Mouse (Mus musculus): Measurements from ENCODE around the gene 4921504E06Rik. TPM values are rescaled to one million over a fixed set of nuclear protein-coding genes. Genes with fewer than 3 reads are reported as not detected.
A peak's percentile ranks its signal among the peaks of the same experiment; 100 is the strongest.

Gene 4921504E06Rik
- total and polyA plus RNA-seq, 3 experiments, result not detected

- DNase-seq (ENCODE audit: low read depth, low spot score), result peak; percentile 67
- Histone ChIP-seq H3K27ac (ENCODE audit: control insufficient read depth, low read depth, low read length) (no peak overlapping the region), H3K36me3 (ENCODE audit: control insufficient read depth in 1 of 2, insufficient read depth in 2 of 2, low read length in 2 of 2) (no peaks in the 10 kb centered on the region), H3K4me3 (ENCODE audit: control insufficient read depth in 1 of 2, insufficient read depth in 1 of 2, low read depth in 2 of 2, low read length in 2 of 2) (no peak overlapping the region), H3K79me2 (ENCODE audit: control insufficient read depth, insufficient read depth, low read length, poor library complexity) (no peaks in the 10 kb centered on the region), H3K9ac (ENCODE audit: control insufficient read depth, low read depth, low read length, poor library complexity, severe bottlenecking) (no peak overlapping the region), H3K27me3 (ENCODE audit: control insufficient read depth in 1 of 2, insufficient read depth in 2 of 2, low read length in 2 of 2) (peaks cover 0 to 3% of the 10 kb centered on the region in 2 experiments; a peak in 2 of 4 replicates), H3K4me1 (ENCODE audit: control insufficient read depth in 1 of 2, insufficient read depth in 2 of 2, low read length in 2 of 2) (no peaks in the 10 kb centered on the region), H3K9me3 (replicated peaks; ENCODE audit: insufficient read depth, low read length) (no peaks in the 10 kb centered on the region)
- TF ChIP-seq SMC3 (IDR thresholded peaks at IDR 0.05; ENCODE audit: low read depth, low read length) (peak; percentile 59), GABPA (IDR thresholded peaks at IDR 0.05; ENCODE audit: low read depth, low read length) (no peak), RAD21 (IDR thresholded peaks at IDR 0.05; ENCODE audit: low read depth, low read length) (peak; percentile 61), ZC3H11A (IDR thresholded peaks at IDR 0.05; ENCODE audit: low read depth, low read length) (peak; percentile 41; the same call in 1 of the 2 replicates), POLR2A (IDR thresholded peaks at IDR 0.05; ENCODE audit: control insufficient read depth in 1 of 2, insufficient read depth in 1 of 2, low read depth in 1 of 2, low read length in 2 of 2, poor library complexity in 1 of 2) (no peak), CTCF (IDR thresholded peaks at IDR 0.05 in 2 of 3, conservative IDR thresholded peaks at IDR 0.05 in 1 of 3; ENCODE audit: control insufficient read depth in 1 of 3, insufficient read depth in 1 of 3, low read depth in 2 of 3, low read length in 3 of 3, poor library complexity in 1 of 3, severe bottlenecking in 1 of 3) (peak; percentile 45 to 69 (median 63))
Observed at GRCm38 (mm10) chr2:19528797-19529196, 24.9 kb downstream of the 4921504E06Rik start.

GRCm38 (mm10) chr2:19524071-19524470 is 29.6 kb downstream of the 4921504E06Rik start:
- H3K9ac ChIP-seq (ENCODE audit: control insufficient read depth, low read depth, low read length, poor library complexity, severe bottlenecking), result no peak overlapping the region
- peaks cover 0 to 3% of the 10 kb centered on the region in 2 experiments; a peak in 2 of 4 replicates for H3K27me3 ChIP-seq (ENCODE audit: control insufficient read depth in 1 of 2, insufficient read depth in 2 of 2, low read length in 2 of 2)
- H3K4me3 ChIP-seq (ENCODE audit: control insufficient read depth in 1 of 2, insufficient read depth in 1 of 2, low read depth in 2 of 2, low read length in 2 of 2), result no peak overlapping the region
- no peak overlapping the region for H3K27ac ChIP-seq (ENCODE audit: control insufficient read depth, low read depth, low read length)
- no peak for DNase-seq (ENCODE audit: low read depth, low spot score)
- TF ChIP-seq MYB (IDR thresholded peaks at IDR 0.05; ENCODE audit: low read depth, low read length), result no peak
- TF ChIP-seq ETS1 (IDR thresholded peaks at IDR 0.05; ENCODE audit: low read depth, low read length), result no peak
- no peak for TF ChIP-seq POLR2AphosphoS5 (IDR thresholded peaks at IDR 0.05; ENCODE audit: borderline replicate concordance, low read depth, low read length)
- TF ChIP-seq POLR2AphosphoS2 (IDR thresholded peaks at IDR 0.05; ENCODE audit: low read length), result no peak
- no peak for TF ChIP-seq CTCF (IDR thresholded peaks at IDR 0.05 in 2 of 3, conservative IDR thresholded peaks at IDR 0.05 in 1 of 3; ENCODE audit: control insufficient read depth in 1 of 3, insufficient read depth in 1 of 3, low read depth in 2 of 3, low read length in 3 of 3, poor library complexity in 1 of 3, severe bottlenecking in 1 of 3)
- no peak for TF ChIP-seq GATA1 (IDR thresholded peaks at IDR 0.05; ENCODE audit: low read depth, low read length)
- TF ChIP-seq EP300 (IDR thresholded peaks at IDR 0.05; ENCODE audit: low read depth in 1 of 2, low read length in 2 of 2), result no peak
- no peaks in the 10 kb centered on the region for H3K9me3 ChIP-seq (replicated peaks; ENCODE audit: insufficient read depth, low read length)
- H3K79me2 ChIP-seq (ENCODE audit: control insufficient read depth, insufficient read depth, low read length, poor library complexity), result no peaks in the 10 kb centered on the region
- H3K36me3 ChIP-seq (ENCODE audit: control insufficient read depth in 1 of 2, insufficient read depth in 2 of 2, low read length in 2 of 2), result no peaks in the 10 kb centered on the region
- no peaks in the 10 kb centered on the region for H3K4me1 ChIP-seq (ENCODE audit: control insufficient read depth in 1 of 2, insufficient read depth in 2 of 2, low read length in 2 of 2)

GRCm38 (mm10) chr2:19521662-19522061 is 32.1 kb downstream of the 4921504E06Rik start:
- TF ChIP-seq CTCF (IDR thresholded peaks at IDR 0.05 in 2 of 3, conservative IDR thresholded peaks at IDR 0.05 in 1 of 3; ENCODE audit: control insufficient read depth in 1 of 3, insufficient read depth in 1 of 3, low read depth in 2 of 3, low read length in 3 of 3, poor library complexity in 1 of 3, severe bottlenecking in 1 of 3) (peak in 2 of 3 experiments; percentile 12 to 16; a peak in 2 of 6 replicates), MYC (IDR thresholded peaks at IDR 0.05; ENCODE audit: low read depth, low read length) (no peak)
- Histone ChIP-seq H3K79me2 (ENCODE audit: control insufficient read depth, insufficient read depth, low read length, poor library complexity) (no peaks in the 10 kb centered on the region), H3K4me1 (ENCODE audit: control insufficient read depth in 1 of 2, insufficient read depth in 2 of 2, low read length in 2 of 2) (no peaks in the 10 kb centered on the region), H3K9ac (ENCODE audit: control insufficient read depth, low read depth, low read length, poor library complexity, severe bottlenecking) (no peak overlapping the region), H3K4me3 (ENCODE audit: control insufficient read depth in 1 of 2, insufficient read depth in 1 of 2, low read depth in 2 of 2, low read length in 2 of 2) (no peak overlapping the region), H3K27ac (ENCODE audit: control insufficient read depth, low read depth, low read length) (no peak overlapping the region), H3K9me3 (replicated peaks; ENCODE audit: insufficient read depth, low read length) (no peaks in the 10 kb centered on the region), H3K27me3 (ENCODE audit: control insufficient read depth in 1 of 2, insufficient read depth in 2 of 2, low read length in 2 of 2) (peaks cover 0 to 3% of the 10 kb centered on the region in 2 experiments; a peak in 2 of 4 replicates), H3K36me3 (ENCODE audit: control insufficient read depth in 1 of 2, insufficient read depth in 2 of 2, low read length in 2 of 2) (no peaks in the 10 kb centered on the region)
- DNase-seq (ENCODE audit: low read depth, low spot score), result no peak

All from MEL (cell line).